Mouse (Mus musculus): Measurements from ENCODE around the gene Fto.

Fto gene

GRCm38 (mm10) chr8:91359511-91359910 lies 46.2 kb downstream of the Fto start:
- no peak for DNase-seq

- DNase-seq, result no peak
Measured at GRCm38 (mm10) chr8:91360644-91361357, 47.5 kb downstream of the Fto start.

- no peak for DNase-seq
Measured at GRCm38 (mm10) chr8:91363272-91363860, 50.0 kb downstream of the Fto start.

- no peak for DNase-seq
Measured at GRCm38 (mm10) chr8:91364216-91364615, 50.9 kb downstream of the Fto start.

- DNase-seq, result no peak
Measured at GRCm38 (mm10) chr8:91365804-91366203, 52.5 kb downstream of the Fto start.

- no peak for DNase-seq
Measured at GRCm38 (mm10) chr8:91370899-91371298, 57.6 kb downstream of the Fto start.

GRCm38 (mm10) chr8:91371995-91372394 lies 58.7 kb downstream of the Fto start:
- DNase-seq, result no peak

- DNase-seq, result no peak
Measured at GRCm38 (mm10) chr8:91372780-91373577, 59.7 kb downstream of the Fto start.

GRCm38 (mm10) chr8:91375054-91375938 lies 62.0 kb downstream of the Fto start:
- no peak for DNase-seq

- DNase-seq, result no peak
Measured at GRCm38 (mm10) chr8:91376785-91377184, 63.5 kb downstream of the Fto start.

GRCm38 (mm10) chr8:91377275-91377674 lies 64.0 kb downstream of the Fto start:
- no peak for DNase-seq

- peak; percentile 69 for DNase-seq
Measured at GRCm38 (mm10) chr8:91378846-91379499, 65.6 kb downstream of the Fto start.

- DNase-seq, result no peak
Measured at GRCm38 (mm10) chr8:91380796-91381542, 67.6 kb downstream of the Fto start.

- no peak for DNase-seq
Measured at GRCm38 (mm10) chr8:91381543-91382106, 68.3 kb downstream of the Fto start.

GRCm38 (mm10) chr8:91383210-91383609 lies 69.9 kb downstream of the Fto start:
- DNase-seq, result no peak

GRCm38 (mm10) chr8:91383811-91384210 lies 70.5 kb downstream of the Fto start:
- no peak for DNase-seq

- no peak for DNase-seq
Measured at GRCm38 (mm10) chr8:91384389-91384788, 71.1 kb downstream of the Fto start.

GRCm38 (mm10) chr8:91385808-91386207 lies 72.5 kb downstream of the Fto start:
- DNase-seq, result no peak

GRCm38 (mm10) chr8:91390369-91391020 lies 77.2 kb downstream of the Fto start:
- peak; percentile 16 for DNase-seq

- DNase-seq, result no peak
Measured at GRCm38 (mm10) chr8:91392261-91392660, 78.9 kb downstream of the Fto start.

Data from cerebellum, adult 8-10 months (tissue).